Mouse (Mus musculus) limb, embryonic 10.5 days (tissue): ENCODE data around the gene Grik3. TPM values are rescaled to one million over a fixed set of nuclear protein-coding genes. Genes with fewer than 3 reads are reported as not detected.
A peak's percentile ranks its signal among the peaks of the same experiment; 100 is the strongest.
"Not testable (repeated sequence)": the region's sequence is repeated elsewhere in the genome, so short reads cannot be mapped to it uniquely, and the experiment has no call there.

Experiments
- DNase-seq: peaks from one replicate; pipeline ENCODE4 v3.0.0-alpha.2; 2017; ENCODE audit warnings: low spot score
- H3K27ac ChIP-seq: fragments of 300-500 bp; sonication (generic); 2 replicates; pipeline ENCODE4 v1.5.1; 2016; ENCODE audit warnings: mild to moderate bottlenecking
- H3K27me3 ChIP-seq: fragments of 300-500 bp; sonication (generic); 2 replicates; pipeline ENCODE4 v1.6.1; 2016; ENCODE audit warnings: low read depth, mild to moderate bottlenecking; ENCODE audit not compliant: poor library complexity, severe bottlenecking
- H3K36me3 ChIP-seq: fragments of 300-500 bp; sonication (generic); 2 replicates; pipeline ENCODE4 v1.6.1; 2016; ENCODE audit warnings: mild to moderate bottlenecking, moderate library complexity
- H3K4me1 ChIP-seq: fragments of 300-500 bp; sonication (generic); 2 replicates; pipeline ENCODE4 v1.6.1; 2016
- H3K4me3 ChIP-seq: fragments of 300-500 bp; sonication (generic); 2 replicates; pipeline ENCODE4 v1.5.1; 2016; ENCODE audit warnings: mild to moderate bottlenecking, moderate library complexity
- H3K9me3 ChIP-seq: fragments of 300-500 bp; sonication (generic); replicated peaks from 2 replicates; pipeline ENCODE4 v1.6.1; 2016; ENCODE audit warnings: mild to moderate bottlenecking
- WGBS: fragments of 180-500 bp; shearing (Covaris S2); methylation state at CpG from one replicate; pipeline ENCODE4 v1.1.7; 2016; 5-methylcytosine and 5-hydroxymethylcytosine counted together
- polyA plus RNA-seq: library from polyadenylated mRNA; unstranded; fragments of >200 nt; fragmentation: Nextera tagmentation; extraction: Ambion mirVana; gene quantifications from 2 replicates; pipeline ENCODE4 v1.2.1, GENCODE M21; 2016

Grik3 gene
- polyA plus RNA-seq, 1 experiment from 2014 or later = not detected

- H3K4me1 ChIP-seq = peaks cover 63% of the 10 kb centered on the region
- no peaks in the 10 kb centered on the region for H3K36me3 ChIP-seq
- peak; percentile 89 for DNase-seq
- no peak overlapping the region for H3K27ac ChIP-seq
- H3K9me3 ChIP-seq = no peaks in the 10 kb centered on the region
- H3K27me3 ChIP-seq = peaks cover 90% of the 10 kb centered on the region
- WGBS = 4% methylated on average over 14 of the region's 14 CpGs
- no peak overlapping the region for H3K4me3 ChIP-seq
These were observed 99.9 kb downstream of the Grik3 start for GRCm38 (mm10) chr4:125590241-125590919.

GRCm38 (mm10) chr4:125592663-125593062 lies 102.2 kb downstream of the Grik3 start:
- H3K27me3 ChIP-seq = peaks cover 89% of the 10 kb centered on the region
- no peak overlapping the region for H3K4me3 ChIP-seq
- H3K27ac ChIP-seq = no peak overlapping the region
- H3K9me3 ChIP-seq = no peaks in the 10 kb centered on the region
- no peak for DNase-seq
- no peaks in the 10 kb centered on the region for H3K36me3 ChIP-seq
- peaks cover 69% of the 10 kb centered on the region for H3K4me1 ChIP-seq
- WGBS = 17% methylated on average over 4 of the region's 4 CpGs

GRCm38 (mm10) chr4:125595011-125595410 lies 104.5 kb downstream of the Grik3 start:
- Histone ChIP-seq H3K9me3 (no peaks in the 10 kb centered on the region), H3K27ac (no peak overlapping the region), H3K4me3 (no peak overlapping the region), H3K36me3 (no peaks in the 10 kb centered on the region), H3K4me1 (peaks cover 59% of the 10 kb centered on the region), H3K27me3 (peaks cover 84% of the 10 kb centered on the region)
- DNase-seq = no peak
- WGBS = 90% methylated on average over 9 of the region's 9 CpGs

GRCm38 (mm10) chr4:125598677-125599076 lies 108.2 kb downstream of the Grik3 start:
- H3K27me3 ChIP-seq = peaks cover 64% of the 10 kb centered on the region
- no peak for DNase-seq
- WGBS = 42% methylated on average over 10 of the region's 10 CpGs

GRCm38 (mm10) chr4:125599510-125600005 lies 109.1 kb downstream of the Grik3 start:
- WGBS = 82% methylated on average over 3 of the region's 3 CpGs
- Histone ChIP-seq H3K27me3 (peaks cover 56% of the 10 kb centered on the region), H3K27ac (no peak overlapping the region), H3K4me1 (peaks cover 30% of the 10 kb centered on the region), H3K9me3 (no peaks in the 10 kb centered on the region), H3K4me3 (no peak overlapping the region), H3K36me3 (no peaks in the 10 kb centered on the region)
- no peak for DNase-seq

More at GRCm38 (mm10) chr4:125598677-125599076, 108.2 kb downstream of the Grik3 start:
- H3K4me1 ChIP-seq = peaks cover 39% of the 10 kb centered on the region
- H3K9me3 ChIP-seq = no peaks in the 10 kb centered on the region
- H3K4me3 ChIP-seq = no peak overlapping the region
- H3K27ac ChIP-seq = no peak overlapping the region
- no peaks in the 10 kb centered on the region for H3K36me3 ChIP-seq

DNA sequence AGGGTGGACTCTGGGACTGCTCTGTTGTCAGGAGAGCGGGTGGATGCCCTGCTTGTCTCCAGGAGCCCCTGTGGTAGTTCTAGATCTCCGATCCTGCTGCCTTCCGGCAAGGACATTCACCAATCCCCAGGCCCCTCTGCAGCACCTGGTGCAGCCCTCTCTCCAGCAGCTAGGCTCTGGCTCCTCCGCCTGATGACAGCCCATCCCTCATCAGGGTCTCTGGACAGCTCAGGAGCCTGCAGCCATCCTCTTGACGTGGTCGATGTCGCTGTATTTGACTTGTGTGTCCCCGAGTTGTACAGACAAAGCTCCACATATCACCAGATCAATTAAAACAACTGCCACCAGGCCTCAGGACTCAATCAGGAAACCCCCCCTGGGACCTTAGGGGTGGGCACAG lies 110.1 kb downstream of the Grik3 start:
- WGBS = 64% methylated on average over 8 of the region's 8 CpGs
- Histone ChIP-seq H3K27ac (no peak overlapping the region), H3K27me3 (peaks cover 54% of the 10 kb centered on the region)

GRCm38 (mm10) chr4:125601301-125601700 lies 110.8 kb downstream of the Grik3 start:
- H3K4me1 ChIP-seq = peaks cover 19% of the 10 kb centered on the region
- H3K4me3 ChIP-seq = no peak overlapping the region
- H3K9me3 ChIP-seq = no peaks in the 10 kb centered on the region
- no peaks in the 10 kb centered on the region for H3K36me3 ChIP-seq
- no peak for DNase-seq
- H3K27me3 ChIP-seq = peaks cover 48% of the 10 kb centered on the region
- no peak overlapping the region for H3K27ac ChIP-seq
- WGBS = 31% methylated on average over 3 of the region's 3 CpGs

More for the DNA sequence above, 110.1 kb downstream of the Grik3 start:
- Histone ChIP-seq H3K36me3 (no peaks in the 10 kb centered on the region), H3K4me1 (peaks cover 25% of the 10 kb centered on the region), H3K4me3 (no peak overlapping the region), H3K9me3 (no peaks in the 10 kb centered on the region)
- DNase-seq = no peak

DNA sequence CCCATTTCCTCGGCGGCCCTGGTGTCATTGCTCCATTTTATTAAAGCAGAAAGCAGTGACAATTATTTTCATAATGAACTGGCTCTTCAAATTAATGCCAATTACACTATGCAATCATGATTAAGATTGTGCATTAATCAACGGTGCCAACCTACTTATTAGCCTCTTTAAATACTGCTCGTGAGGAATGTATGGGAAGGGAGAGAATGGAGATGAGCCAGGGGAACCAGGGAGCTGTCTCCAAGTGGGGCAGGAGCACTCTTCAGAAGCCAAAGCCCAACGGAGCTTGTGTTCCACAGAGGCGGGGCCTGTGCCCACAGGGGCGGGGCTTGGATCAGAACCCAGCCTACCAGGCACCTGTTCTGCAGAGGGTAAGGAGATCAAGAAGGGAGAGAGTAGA lies 114.0 kb downstream of the Grik3 start:
- H3K9me3 ChIP-seq = no peaks in the 10 kb centered on the region
- H3K36me3 ChIP-seq = no peaks in the 10 kb centered on the region
- no peak for DNase-seq
- H3K27ac ChIP-seq = no peak overlapping the region
- WGBS = 61% methylated on average over 7 of the region's 7 CpGs
- H3K27me3 ChIP-seq = peaks cover 21% of the 10 kb centered on the region
- no peak overlapping the region for H3K4me3 ChIP-seq
- H3K4me1 ChIP-seq = peaks cover 17% of the 10 kb centered on the region

DNA sequence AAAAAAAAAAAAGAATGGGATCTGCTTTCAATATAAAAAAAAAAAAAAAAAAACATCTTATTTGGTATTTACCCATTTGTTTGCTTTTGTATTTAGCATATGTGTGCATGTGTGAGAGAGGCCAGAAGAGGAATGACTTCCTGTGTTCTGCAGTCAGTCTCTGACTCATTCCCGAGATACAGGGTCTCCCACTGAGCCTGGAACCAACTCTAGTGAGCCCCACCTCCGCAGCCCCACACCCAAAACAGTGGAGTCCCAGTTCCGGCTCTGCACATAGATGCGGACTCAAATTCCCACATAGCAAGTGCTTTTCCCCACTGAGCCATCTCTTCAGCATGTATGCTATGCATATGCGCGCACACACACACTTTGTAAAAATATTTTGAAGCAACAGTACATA lies 115.6 kb downstream of the Grik3 start:
- DNase-seq = no peak
- Histone ChIP-seq H3K9me3 (no peaks in the 10 kb centered on the region), H3K27me3 (peaks cover 9% of the 10 kb centered on the region), H3K4me1 (peaks cover 5% of the 10 kb centered on the region), H3K27ac (no peak overlapping the region), H3K4me3 (no peak overlapping the region), H3K36me3 (no peaks in the 10 kb centered on the region)
- 81% methylated on average over 6 of the region's 6 CpGs for WGBS

- DNase-seq = no peak
- 50% methylated on average over 10 of the region's 10 CpGs for WGBS
- no peak overlapping the region for H3K4me3 ChIP-seq
- H3K36me3 ChIP-seq = no peaks in the 10 kb centered on the region
- no peak overlapping the region for H3K27ac ChIP-seq
- H3K9me3 ChIP-seq = no peaks in the 10 kb centered on the region
- H3K4me1 ChIP-seq = no peaks in the 10 kb centered on the region
- H3K27me3 ChIP-seq = peaks cover 9% of the 10 kb centered on the region
These were observed 117.0 kb downstream of the Grik3 start for GRCm38 (mm10) chr4:125607397-125608042.

DNA sequence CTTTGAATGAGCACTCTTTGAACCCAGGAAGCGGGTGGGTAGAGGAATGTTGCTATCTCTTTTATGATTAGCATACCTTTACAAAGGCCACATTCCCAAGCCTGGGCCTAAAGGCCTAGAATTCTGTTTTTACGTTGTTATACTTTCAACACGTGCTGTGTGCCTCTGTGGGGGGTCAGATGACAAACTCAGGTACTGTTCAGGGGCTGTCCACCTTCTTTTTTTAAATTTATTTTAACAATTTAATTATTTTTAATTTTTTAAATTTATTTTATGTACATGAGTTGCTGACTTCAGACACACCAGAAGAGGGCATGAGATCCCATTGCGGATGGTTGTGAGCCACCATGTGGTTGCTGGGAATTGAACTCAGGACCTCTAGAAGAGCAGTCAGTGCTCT lies 118.4 kb downstream of the Grik3 start:
- not testable (repeated sequence) for H3K27ac ChIP-seq, H3K9me3 ChIP-seq, H3K36me3 ChIP-seq, DNase-seq, H3K4me3 ChIP-seq, H3K27me3 ChIP-seq, H3K4me1 ChIP-seq
- 58% methylated on average over 3 of the region's 4 CpGs for WGBS

DNA sequence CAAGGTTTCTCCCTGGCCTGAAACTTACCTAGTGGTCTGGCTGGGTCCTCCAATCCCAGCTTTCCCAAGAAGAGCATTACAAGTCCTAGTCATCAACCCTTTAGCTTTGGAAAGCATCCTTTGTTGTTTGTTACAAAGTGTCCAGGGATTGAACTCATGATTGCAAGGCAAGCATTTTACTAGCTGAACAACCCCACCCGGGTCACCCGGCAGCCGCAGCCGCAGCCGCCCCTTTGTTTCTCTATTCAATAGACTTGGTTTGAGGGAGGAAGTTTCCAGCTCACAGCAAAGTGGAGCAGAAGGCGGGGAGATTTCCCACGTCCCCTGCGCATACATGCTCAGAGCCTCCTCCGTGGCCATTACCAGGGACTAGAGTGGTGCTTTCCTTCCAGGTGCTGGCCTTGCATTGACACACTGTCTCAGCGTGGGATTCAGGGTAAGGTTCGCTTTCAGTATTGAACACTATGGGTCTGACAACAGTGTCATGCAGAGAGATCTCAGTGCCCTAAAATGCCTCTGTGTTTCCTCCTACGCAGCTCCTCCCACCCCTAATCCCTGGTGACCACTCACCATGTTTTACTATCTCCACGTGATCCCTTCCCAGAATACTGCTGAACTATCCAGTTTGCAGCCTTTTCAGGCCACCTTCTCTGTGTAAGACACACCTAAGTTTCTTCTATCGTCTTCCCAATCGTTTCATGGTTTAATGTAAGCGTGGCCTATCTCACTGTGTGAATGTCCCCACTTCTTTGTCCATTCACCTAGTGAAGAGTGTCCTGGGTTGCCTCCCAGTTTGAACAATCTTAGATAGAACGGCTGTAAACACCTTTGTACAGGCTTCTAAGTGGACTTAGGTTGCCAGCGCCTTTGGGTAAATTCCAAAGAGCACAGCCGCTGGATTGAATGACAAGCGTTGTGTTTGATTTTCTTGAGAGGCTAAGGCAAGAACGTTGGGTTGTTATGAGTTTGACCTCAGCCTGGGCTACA lies 119.1 kb downstream of the Grik3 start:
- WGBS = 76% methylated on average over 21 of the region's 21 CpGs
- Histone ChIP-seq H3K9me3 (no peaks in the 10 kb centered on the region), H3K4me1 (no peaks in the 10 kb centered on the region), H3K27me3 (peaks cover 8% of the 10 kb centered on the region), H3K36me3 (no peaks in the 10 kb centered on the region), H3K27ac (no peak overlapping the region), H3K4me3 (no peak overlapping the region)
- DNase-seq = no peak
